Mouse (Mus musculus) MEL (cell line): ENCODE measurements around the gene Ctnnbip1. TPM values are rescaled to one million over a fixed set of nuclear protein-coding genes. Genes with fewer than 3 reads are reported as not detected.

Experiments used
- DNase-seq: peaks from one replicate; pipeline ENCODE4 v3.0.0; 2011; ENCODE audit warnings: low read depth, low spot score
- H3K27ac ChIP-seq: 2 replicates; pipeline ENCODE4 v1.5.1; 2012; ENCODE audit warnings: low read depth, mild to moderate bottlenecking, control low read depth, low read length, moderate library complexity; ENCODE audit not compliant: control insufficient read depth
- H3K27me3 ChIP-seq, 2 experiments: fragments of 150-350 bp in 1 of 2; sonication (generic) in 1 of 2; 2 replicates each; pipeline ENCODE4 v1.6.1; 2012; ENCODE audit warnings: low read length in 2 of 2, mild to moderate bottlenecking in 2 of 2, improper control_type of control experiment in 1 of 2, moderate library complexity in 1 of 2; ENCODE audit not compliant: insufficient read depth in 2 of 2, control insufficient read depth in 1 of 2
- H3K36me3 ChIP-seq, 2 experiments: 2 replicates each; pipeline ENCODE4 v1.6.1; 2012 to 2014; ENCODE audit warnings: low read length in 2 of 2, improper control_type of control experiment in 1 of 2, inconsistent platforms in 1 of 2, mild to moderate bottlenecking in 1 of 2; ENCODE audit not compliant: insufficient read depth in 2 of 2, control insufficient read depth in 1 of 2
- H3K4me1 ChIP-seq, 2 experiments: fragments of 150-350 bp in 1 of 2; sonication (generic) in 1 of 2; 2 replicates each; pipeline ENCODE4 v1.6.1; 2012; ENCODE audit warnings: low read length in 2 of 2, improper control_type of control experiment in 1 of 2, mild to moderate bottlenecking in 1 of 2; ENCODE audit not compliant: insufficient read depth in 2 of 2, control insufficient read depth in 1 of 2
- H3K4me3 ChIP-seq, 2 experiments: fragments of 150-350 bp in 1 of 2; sonication (generic) in 1 of 2; 2 replicates each; pipeline ENCODE4 v1.5.1; 2012; ENCODE audit warnings: low read depth in 2 of 2, low read length in 2 of 2, mild to moderate bottlenecking in 2 of 2, moderate library complexity in 2 of 2, control low read depth in 1 of 2, improper control_type of control experiment in 1 of 2; ENCODE audit not compliant: control insufficient read depth in 1 of 2, insufficient read depth in 1 of 2
- H3K79me2 ChIP-seq: 2 replicates; pipeline ENCODE4 v1.6.1; 2012; ENCODE audit warnings: mild to moderate bottlenecking, low read length, moderate library complexity; ENCODE audit not compliant: control insufficient read depth, poor library complexity, insufficient read depth
- H3K9ac ChIP-seq: 2 replicates; pipeline ENCODE4 v1.6.1; 2012; ENCODE audit warnings: low read depth, mild to moderate bottlenecking, control low read depth, low read length, moderate library complexity; ENCODE audit not compliant: control insufficient read depth, poor library complexity, severe bottlenecking
- H3K9me3 ChIP-seq: fragments of 150-350 bp; sonication (generic); replicated peaks from 2 replicates; pipeline ENCODE4 v1.6.1; 2012; ENCODE audit warnings: mild to moderate bottlenecking, low read length, improper control_type of control experiment, moderate library complexity; ENCODE audit not compliant: insufficient read depth
- CHD2 ChIP-seq: IDR thresholded peaks from 2 replicates; pipeline ENCODE4 v1.6.1; 2011; ENCODE audit warnings: low read length, improper control_type of control experiment
- CTCF ChIP-seq, 3 experiments: IDR thresholded peaks in 2 of 3; conservative IDR thresholded peaks in 1 of 3; 2 replicates each; pipeline ENCODE4 v1.5.1; 2011 to 2012; ENCODE audit warnings: low read length in 3 of 3, low read depth in 2 of 3, mild to moderate bottlenecking in 2 of 3, improper control_type of control experiment in 1 of 3, inconsistent platforms in 1 of 3, mixed read lengths in 1 of 3, moderate library complexity in 1 of 3; ENCODE audit not compliant: control insufficient read depth in 1 of 3, insufficient read depth in 1 of 3, poor library complexity in 1 of 3, severe bottlenecking in 1 of 3
- E2F4 ChIP-seq: IDR thresholded peaks from 2 replicates; pipeline ENCODE4 v1.6.1; 2011; ENCODE audit warnings: low read depth, low read length, improper control_type of control experiment, borderline replicate concordance
- ETS1 ChIP-seq: IDR thresholded peaks from 2 replicates; pipeline ENCODE4 v1.6.1; 2012; ENCODE audit warnings: low read depth, mild to moderate bottlenecking, inconsistent platforms, low read length, improper control_type of control experiment, moderate library complexity
- GABPA ChIP-seq: IDR thresholded peaks from 2 replicates; pipeline ENCODE4 v1.6.1; 2012; ENCODE audit warnings: low read depth, mild to moderate bottlenecking, inconsistent platforms, low read length, improper control_type of control experiment, moderate library complexity
- GATA1 ChIP-seq: IDR thresholded peaks from 2 replicates; pipeline ENCODE4 v1.6.1; 2011; ENCODE audit warnings: low read depth, low read length, improper control_type of control experiment
- HCFC1 ChIP-seq: IDR thresholded peaks from 2 replicates; pipeline ENCODE4 v1.6.1; 2012; ENCODE audit warnings: low read depth, mild to moderate bottlenecking, inconsistent platforms, low read length, improper control_type of control experiment, moderate library complexity
- JUND ChIP-seq: IDR thresholded peaks from 2 replicates; pipeline ENCODE4 v1.6.1; 2011; ENCODE audit warnings: low read depth, mild to moderate bottlenecking, improper control_type of control experiment, low read length
- KAT2A ChIP-seq: conservative IDR thresholded peaks from 2 replicates; pipeline ENCODE4 v1.6.1; 2012; ENCODE audit warnings: low read depth, low read length, improper control_type of control experiment, inconsistent platforms
- MAX ChIP-seq: IDR thresholded peaks from 2 replicates; pipeline ENCODE4 v1.6.1; 2011; ENCODE audit warnings: low read length, improper control_type of control experiment
- MAZ ChIP-seq: IDR thresholded peaks from 2 replicates; pipeline ENCODE4 v1.6.1; 2012; ENCODE audit warnings: low read depth, mild to moderate bottlenecking, inconsistent platforms, low read length, improper control_type of control experiment
- MEF2A ChIP-seq: IDR thresholded peaks from 2 replicates; pipeline ENCODE4 v1.6.1; 2014; ENCODE audit warnings: low read depth, mild to moderate bottlenecking, inconsistent platforms, low read length, improper control_type of control experiment; ENCODE audit not compliant: poor library complexity, insufficient replicate concordance, severe bottlenecking; ENCODE audit errors: extremely low read depth
- MYB ChIP-seq: IDR thresholded peaks from 2 replicates; pipeline ENCODE4 v1.6.1; 2011; ENCODE audit warnings: mild to moderate bottlenecking, low read depth, low read length, improper control_type of control experiment
- MYC ChIP-seq: IDR thresholded peaks from 2 replicates; pipeline ENCODE4 v1.6.1; 2011; ENCODE audit warnings: low read depth, mild to moderate bottlenecking, low read length, improper control_type of control experiment, moderate library complexity
- NRF1 ChIP-seq: IDR thresholded peaks from 2 replicates; pipeline ENCODE4 v1.6.1; 2014; ENCODE audit warnings: low read depth, mild to moderate bottlenecking, inconsistent platforms, low read length, improper control_type of control experiment, moderate library complexity; ENCODE audit not compliant: poor library complexity, insufficient read depth, severe bottlenecking
- POLR2A ChIP-seq, 2 experiments: IDR thresholded peaks; 2 replicates each; pipeline ENCODE4 v1.6.1; 2011 to 2012; ENCODE audit warnings: low read length in 2 of 2, mild to moderate bottlenecking in 2 of 2, control low read depth in 1 of 2, improper control_type of control experiment in 1 of 2, low read depth in 1 of 2, moderate library complexity in 1 of 2; ENCODE audit not compliant: control insufficient read depth in 1 of 2, insufficient read depth in 1 of 2, poor library complexity in 1 of 2
- POLR2AphosphoS2 ChIP-seq: IDR thresholded peaks from 2 replicates; pipeline ENCODE4 v1.6.1; 2011; ENCODE audit warnings: low read length, improper control_type of control experiment
- POLR2AphosphoS5 ChIP-seq: IDR thresholded peaks from 2 replicates; pipeline ENCODE4 v1.6.1; 2012; ENCODE audit warnings: low read depth, borderline replicate concordance, mild to moderate bottlenecking, inconsistent platforms, low read length, moderate library complexity, mixed read lengths
- RAD21 ChIP-seq: IDR thresholded peaks from 2 replicates; pipeline ENCODE4 v1.6.1; 2011; ENCODE audit warnings: mild to moderate bottlenecking, low read depth, low read length, improper control_type of control experiment
- SIN3A ChIP-seq: IDR thresholded peaks from 2 replicates; pipeline ENCODE4 v1.6.1; 2012; ENCODE audit warnings: low read length, improper control_type of control experiment, inconsistent platforms
- SMC3 ChIP-seq: IDR thresholded peaks from 2 replicates; pipeline ENCODE4 v1.6.1; 2011; ENCODE audit warnings: low read depth, low read length, improper control_type of control experiment
- TAL1 ChIP-seq: IDR thresholded peaks from 2 replicates; pipeline ENCODE4 v1.6.1; 2012; ENCODE audit warnings: mild to moderate bottlenecking, inconsistent platforms, low read length, moderate library complexity, mixed read lengths
- TBP ChIP-seq: IDR thresholded peaks from 2 replicates; pipeline ENCODE4 v1.8.0; 2011; ENCODE audit warnings: low read depth, low read length, improper control_type of control experiment
- TCF12 ChIP-seq: IDR thresholded peaks from 2 replicates; pipeline ENCODE4 v1.6.1; 2014; ENCODE audit warnings: low read depth, mild to moderate bottlenecking, inconsistent platforms, low read length, improper control_type of control experiment, moderate library complexity
- UBTF ChIP-seq: IDR thresholded peaks from 2 replicates; pipeline ENCODE4 v1.6.1; 2012; ENCODE audit warnings: low read depth, mild to moderate bottlenecking, inconsistent platforms, low read length, improper control_type of control experiment, moderate library complexity, borderline replicate concordance; ENCODE audit not compliant: insufficient read depth
- USF1 ChIP-seq: IDR thresholded peaks from 2 replicates; pipeline ENCODE4 v1.6.1; 2014; ENCODE audit warnings: low read depth, mild to moderate bottlenecking, inconsistent platforms, low read length, improper control_type of control experiment, moderate library complexity
- USF2 ChIP-seq, 2 experiments: IDR thresholded peaks; 2 replicates each; pipeline ENCODE4 v1.6.1; 2011 to 2012; ENCODE audit warnings: improper control_type of control experiment in 2 of 2, low read length in 2 of 2, borderline replicate concordance in 1 of 2, inconsistent platforms in 1 of 2, low read depth in 1 of 2, mild to moderate bottlenecking in 1 of 2; ENCODE audit not compliant: insufficient read depth in 1 of 2
- ZC3H11A ChIP-seq: IDR thresholded peaks from 2 replicates; pipeline ENCODE4 v1.6.1; 2012; ENCODE audit warnings: low read depth, mild to moderate bottlenecking, inconsistent platforms, low read length, improper control_type of control experiment
- ZNF384 ChIP-seq: IDR thresholded peaks from 2 replicates; pipeline ENCODE4 v1.6.1; 2012; ENCODE audit warnings: low read depth, mild to moderate bottlenecking, inconsistent platforms, low read length, improper control_type of control experiment
- polyA plus RNA-seq, 2 experiments: library from polyadenylated mRNA; stranded (reverse) in 1 of 2; unstranded in 1 of 2; fragments of >175 nt in 1 of 2; fragments of >200 nt in 1 of 2; gene quantifications; 2 replicates each; pipeline versions ENCODE4 v1.2.1 to v1.2.4; 2012; ENCODE audit warnings: low replicate concordance in 2 of 2, low read depth in 1 of 2; ENCODE audit not compliant: insufficient read length in 2 of 2, insufficient read depth in 1 of 2, missing spikeins in 1 of 2
- total RNA-seq: library from RNA; depleted of rRNA; stranded (reverse); fragments of 300-350 nt; gene quantifications from 2 replicates; pipeline ENCODE4 v1.2.3, GENCODE M21; 2012

Gene Ctnnbip1
- total and polyA plus RNA-seq, 3 experiments: 12.7 to 20.2 TPM; not detected in 1

DNA sequence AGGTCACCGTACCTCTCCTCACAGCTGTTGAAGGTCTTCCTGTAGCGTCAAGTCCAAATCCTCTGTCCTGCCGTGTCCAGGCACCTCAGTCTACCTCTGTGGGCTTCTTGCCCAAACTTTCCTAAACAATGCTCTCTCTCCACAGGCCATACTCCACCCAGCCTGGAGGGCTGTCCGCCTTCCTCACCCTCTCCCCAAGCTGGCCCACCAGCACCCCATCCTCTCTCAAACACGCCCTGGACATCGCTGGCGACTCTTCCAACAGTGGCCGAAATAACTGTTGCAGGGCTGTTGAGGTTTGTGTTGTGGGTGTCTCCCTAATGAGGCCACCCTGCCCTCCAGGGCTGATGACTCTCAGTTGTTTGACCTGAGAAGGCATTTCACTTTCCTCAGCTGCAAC is 67.2 kb downstream of the Ctnnbip1 start:
- Histone ChIP-seq H3K9me3 (no peaks in the 10 kb centered on the region), H3K79me2 (no peaks in the 10 kb centered on the region), H3K9ac (no peak overlapping the region), H3K4me3 (no peak overlapping the region), H3K27me3 (peaks cover 0 to 2% of the 10 kb centered on the region in 2 experiments; a peak in 3 of 4 replicates), H3K36me3 (no peaks in the 10 kb centered on the region), H3K4me1 (no peaks in the 10 kb centered on the region), H3K27ac (no peak overlapping the region)
- DNase-seq: no peak
- TF ChIP-seq JUND (no peak), POLR2AphosphoS2 (no peak), MAX (no peak), ZNF384 (no peak), MEF2A (no peak), SIN3A (no peak), GABPA (no peak), CHD2 (no peak), MAZ (no peak), CTCF (IDR thresholded peaks at IDR 0.05 in 2 of 3, conservative IDR thresholded peaks at IDR 0.05 in 1 of 3; ENCODE audit: control insufficient read depth in 1 of 3, insufficient read depth in 1 of 3, low read depth in 2 of 3, low read length in 3 of 3, poor library complexity in 1 of 3, severe bottlenecking in 1 of 3) (no peak), SMC3 (no peak), TBP (no peak), HCFC1 (no peak), TCF12 (no peak), GATA1 (no peak), ETS1 (no peak), USF2 (IDR thresholded peaks at IDR 0.05; ENCODE audit: borderline replicate concordance in 1 of 2, insufficient read depth in 1 of 2, low read depth in 1 of 2, low read length in 2 of 2) (no peak)

DNA sequence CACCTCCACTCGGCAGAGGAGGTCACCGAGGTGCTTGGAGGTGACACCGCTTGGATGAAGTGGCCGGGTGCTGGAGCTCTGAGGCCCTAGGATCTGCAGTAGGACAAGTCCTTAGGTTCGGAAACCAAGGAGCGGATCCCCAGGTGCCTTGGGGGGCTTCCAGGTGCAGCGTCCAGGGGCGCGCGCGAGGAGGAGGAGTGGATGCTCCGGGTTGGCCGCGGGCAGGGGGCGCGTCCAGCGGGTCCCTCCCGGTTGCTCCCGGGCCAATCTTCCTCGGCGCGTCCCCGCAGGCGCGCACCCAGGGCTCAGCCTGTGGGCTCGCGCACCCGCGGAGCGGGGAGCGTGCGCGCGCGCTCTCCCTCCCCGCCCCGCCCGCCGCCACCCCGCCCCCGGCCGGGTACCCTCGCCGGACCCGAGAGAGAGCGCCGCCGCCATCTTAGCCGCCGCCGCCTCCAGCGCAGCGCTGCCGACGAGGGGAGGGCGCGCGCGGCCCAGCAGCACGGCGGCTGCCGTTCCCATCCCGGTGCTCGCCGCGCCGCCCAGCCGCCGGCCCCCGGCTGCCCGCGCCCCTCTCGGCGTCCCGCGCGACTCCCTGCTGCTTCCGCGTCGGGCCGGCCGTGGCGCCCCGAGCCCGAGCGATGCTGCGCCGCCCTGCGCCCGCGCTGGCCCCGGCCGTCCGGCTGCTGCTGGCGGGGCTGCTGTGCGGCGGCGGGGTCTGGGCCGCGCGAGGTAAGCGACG is 68.2 kb downstream of the Ctnnbip1 start, which contains the start of gene Clstn1:
TSS of gene Clstn1 (plus strand) at position 425 of the 739 bp plus-strand sequence.
- Histone ChIP-seq H3K27ac (no peak within 1 kb of the TSS), H3K9me3 (no peaks in the 10 kb centered on the region), H3K4me3 (no peak within 1 kb of the TSS), H3K27me3 (peaks cover 0 to 2% of the 10 kb centered on the region in 2 experiments; a peak in 2 of 4 replicates), H3K4me1 (no peaks in the 10 kb centered on the region), H3K9ac (no peak within 1 kb of the TSS), H3K79me2 (no peaks in the 10 kb centered on the region), H3K36me3 (no peaks in the 10 kb centered on the region)
- TF ChIP-seq MYB (no peak), MYC (no peak), KAT2A (no peak), ETS1 (no peak), POLR2A (IDR thresholded peaks at IDR 0.05; ENCODE audit: control insufficient read depth in 1 of 2, insufficient read depth in 1 of 2, low read depth in 1 of 2, low read length in 2 of 2, poor library complexity in 1 of 2) (no peak), E2F4 (no peak), RAD21 (no peak), POLR2AphosphoS5 (no peak), MAX (no peak), NRF1 (no peak), TAL1 (no peak), UBTF (no peak), TBP (no peak), CHD2 (no peak), TCF12 (no peak), ZC3H11A (no peak), SMC3 (no peak), USF1 (no peak), CTCF (IDR thresholded peaks at IDR 0.05 in 2 of 3, conservative IDR thresholded peaks at IDR 0.05 in 1 of 3; ENCODE audit: control insufficient read depth in 1 of 3, insufficient read depth in 1 of 3, low read depth in 2 of 3, low read length in 3 of 3, poor library complexity in 1 of 3, severe bottlenecking in 1 of 3) (no peak), GATA1 (no peak)
- DNase-seq: no peak
